Mouse (Mus musculus) adrenal gland, postnatal 14 days (tissue): ENCODE data around the gene Sertad2. TPM values are rescaled to one million over a fixed set of nuclear protein-coding genes. Genes with fewer than 3 reads are reported as not detected.

ENCODE experiments used
- DNase-seq: peaks from one replicate; pipeline ENCODE4 v3.0.0; 2021; ENCODE audit warnings: mixed read lengths
- long read RNA-seq, 2 experiments: library from polyadenylated mRNA; stranded (forward); transcript quantifications; one replicate each; pipeline ENCODE4 v2.0.0; 2021
- total RNA-seq: library from RNA; stranded (reverse); gene quantifications from 2 replicates; pipeline ENCODE4 v1.2.3, GENCODE M21; 2021

The Sertad2 gene
- 15.7 and 15.9 TPM in 2 replicates for total RNA-seq
- long read RNA-seq, experiment 1, full-length matches to known transcripts = 2 of 9 reads
- long read RNA-seq, experiment 1, partial matches to known transcripts = 0 of 9 reads
- long read RNA-seq, experiment 1, other reads (novel, unspliced or antisense) = 7 of 9 reads
- long read RNA-seq, experiment 2, full-length matches to known transcripts = 1 of 10 reads
- long read RNA-seq, experiment 2, partial matches to known transcripts = 0 of 10 reads
- long read RNA-seq, experiment 2, other reads (novel, unspliced or antisense) = 9 of 10 reads

- peak; percentile 99 for DNase-seq
These were observed at the start of gene Sertad2 for GRCm38 (mm10) chr11:20542739-20543452. Gene Sertad2, plus strand, starts transcription at chr11:20543253.

GRCm38 (mm10) chr11:20493922-20494626 is 49.0 kb upstream of the Sertad2 start:
- DNase-seq = no peak

GRCm38 (mm10) chr11:20500516-20500915 is 42.5 kb upstream of the Sertad2 start:
- no peak for DNase-seq

GRCm38 (mm10) chr11:20501160-20501955 is 41.7 kb upstream of the Sertad2 start:
- no peak for DNase-seq

DNA sequence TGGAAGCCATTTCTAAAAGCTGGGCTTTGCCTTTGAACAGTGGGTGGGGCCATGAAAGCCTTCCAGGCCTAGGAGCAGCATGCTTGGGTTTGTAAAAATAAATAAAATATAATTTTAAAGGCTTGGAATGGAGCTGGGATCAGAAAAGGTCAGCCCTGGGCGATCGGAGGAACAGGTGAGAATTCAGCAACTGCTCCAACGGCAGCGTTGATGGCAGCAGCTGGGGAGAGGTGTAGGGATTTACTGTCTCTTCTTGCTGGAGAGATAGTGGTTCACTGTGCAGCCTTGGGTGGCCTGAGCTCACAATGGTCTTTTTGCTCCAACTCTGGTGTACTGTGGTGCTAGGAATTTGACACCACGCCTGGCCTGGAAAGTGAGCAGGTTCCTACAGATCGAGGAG is 29.5 kb upstream of the Sertad2 start:
- no peak for DNase-seq

- DNase-seq = no peak
These were observed 28.3 kb upstream of the Sertad2 start for GRCm38 (mm10) chr11:20514757-20515156.

DNA sequence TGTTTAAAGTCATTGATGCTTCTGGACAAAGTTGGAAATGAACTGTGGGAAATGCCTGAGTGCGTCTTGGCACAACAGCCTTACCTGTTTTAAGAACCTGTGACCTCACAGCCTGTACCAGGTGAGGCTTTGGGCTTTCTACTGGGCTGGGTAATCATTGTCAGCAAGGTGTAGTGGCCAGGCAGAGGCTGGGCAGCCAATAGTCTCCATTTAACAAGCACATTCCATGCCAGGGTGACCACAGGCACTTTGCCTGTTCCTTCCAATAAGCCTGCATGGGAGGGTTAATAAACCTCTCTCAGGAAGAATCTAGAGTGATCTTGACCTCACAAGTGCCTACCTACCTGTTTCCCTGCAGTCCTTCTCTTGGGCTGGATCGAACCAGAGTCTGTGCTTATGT is 21.7 kb upstream of the Sertad2 start:
- DNase-seq = no peak

- DNase-seq = no peak
These were observed 20.3 kb upstream of the Sertad2 start for GRCm38 (mm10) chr11:20522750-20523149.

DNA sequence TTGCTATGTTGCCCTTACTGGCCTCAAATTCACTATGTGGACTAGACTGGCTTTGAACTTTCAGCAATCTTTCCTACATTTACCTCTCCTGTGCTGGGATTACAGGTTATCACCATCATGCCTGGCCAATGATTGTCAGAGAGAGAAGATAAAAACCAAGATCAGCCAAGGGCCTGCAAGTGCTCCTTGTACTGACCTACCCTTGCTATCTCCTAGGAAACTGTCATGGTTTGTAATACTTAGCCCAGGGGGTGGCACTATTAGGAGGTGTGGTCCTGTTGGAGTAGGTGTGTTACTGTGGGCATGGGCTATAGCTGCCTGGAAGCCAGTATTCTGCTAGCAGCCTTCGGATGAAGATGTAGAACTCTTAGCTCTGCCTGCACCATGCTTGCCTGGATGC is 18.6 kb upstream of the Sertad2 start:
- no peak for DNase-seq

DNA sequence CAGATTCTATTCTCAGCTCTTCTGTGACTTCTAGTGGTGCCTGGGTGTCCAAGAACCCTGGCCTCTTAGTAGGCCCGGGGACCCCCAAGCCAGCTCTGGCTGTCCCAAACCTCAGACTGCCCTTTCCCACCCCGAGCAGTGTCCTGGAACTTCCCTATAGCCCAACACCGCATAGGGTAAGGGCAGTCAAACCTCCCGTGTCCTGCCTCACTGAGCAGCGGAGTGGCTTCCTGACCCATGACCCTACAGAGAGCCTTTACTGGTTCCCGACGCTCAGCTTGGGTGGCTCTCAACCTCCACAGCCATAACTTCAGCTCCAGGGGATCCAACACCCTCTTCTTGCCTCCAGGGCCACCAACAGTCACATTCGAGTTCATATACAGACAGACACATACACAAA is 17.1 kb upstream of the Sertad2 start:
- DNase-seq = no peak

- DNase-seq = no peak
These were observed 15.2 kb upstream of the Sertad2 start for GRCm38 (mm10) chr11:20527901-20528300.

DNA sequence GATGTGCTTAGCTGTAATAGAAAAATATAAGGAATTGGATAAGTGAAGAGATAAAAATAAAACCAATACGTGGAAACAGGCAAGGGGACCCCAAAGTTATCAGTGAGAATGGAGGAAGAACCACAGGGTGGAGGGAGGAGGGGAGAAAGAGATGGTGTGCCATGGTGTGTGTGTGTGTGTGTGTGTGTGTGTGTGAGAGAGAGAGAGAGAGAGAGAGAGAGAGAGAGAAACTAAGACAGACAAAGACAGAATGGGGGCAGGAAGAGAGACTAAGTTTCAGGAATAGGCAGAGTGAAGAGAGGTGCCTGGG is 11.4 kb upstream of the Sertad2 start:
- peak; percentile 26 for DNase-seq

DNA sequence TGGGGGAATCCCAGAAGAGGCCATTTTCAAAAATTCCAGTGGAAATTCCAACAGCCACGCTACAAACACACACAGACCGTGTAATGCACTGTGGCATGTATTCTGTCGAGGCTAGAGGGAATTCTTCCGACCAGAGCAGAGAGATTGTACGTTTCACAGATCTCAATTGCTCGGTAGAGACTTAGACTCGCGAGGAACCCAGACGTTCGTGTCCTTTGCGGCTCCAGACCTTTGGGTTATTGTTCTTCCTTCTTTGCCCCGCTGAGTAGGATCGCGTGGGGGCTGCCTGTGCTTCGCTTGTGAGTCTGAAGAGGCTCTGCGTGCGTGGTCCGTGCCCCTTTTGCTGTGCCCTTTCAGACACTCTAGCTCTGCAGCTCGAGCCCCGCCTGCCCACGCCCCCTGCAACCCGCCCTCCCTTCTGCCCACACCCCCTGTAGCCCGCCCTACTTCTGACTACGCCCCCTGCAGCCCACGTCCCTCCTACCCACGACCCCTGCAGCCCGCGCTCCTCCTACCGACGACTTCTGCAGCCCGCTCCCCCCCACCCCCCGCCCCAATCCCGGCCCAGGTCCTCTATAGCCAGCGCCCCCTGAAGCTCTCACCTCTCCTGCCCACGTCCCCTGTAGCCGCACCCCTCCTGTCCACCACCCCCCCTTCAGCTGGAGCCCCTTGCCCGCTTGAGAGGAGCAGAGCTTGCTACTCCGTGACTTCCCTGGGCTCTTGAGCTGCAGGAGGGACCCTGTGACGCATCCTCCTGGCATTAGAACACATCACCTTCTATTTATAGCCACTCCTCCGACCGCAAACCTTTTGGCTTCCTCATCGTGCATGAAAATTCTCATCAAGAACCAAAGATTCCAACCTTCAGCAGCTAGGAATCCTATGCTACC is 10.8 kb upstream of the Sertad2 start:
- peak; percentile 73 for DNase-seq

DNA sequence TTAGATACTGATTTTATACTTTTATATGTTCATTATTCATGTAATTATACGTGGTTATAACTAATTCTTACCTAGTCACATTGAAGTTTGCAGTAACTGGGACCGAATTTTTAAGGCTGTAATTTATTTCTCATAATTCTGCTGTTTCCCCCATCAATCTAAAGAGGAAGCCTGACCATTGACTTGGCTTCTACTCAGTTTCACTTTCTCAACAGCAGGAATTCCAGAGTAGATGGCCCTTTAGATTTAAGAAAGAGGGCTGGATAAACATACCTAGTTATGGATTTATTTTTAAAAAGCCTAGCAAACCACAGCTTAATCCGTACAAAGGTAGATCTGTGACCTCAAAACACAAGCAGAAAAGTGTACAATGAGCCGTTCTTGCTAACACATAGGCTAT is 9.8 kb upstream of the Sertad2 start:
- DNase-seq = no peak

DNA sequence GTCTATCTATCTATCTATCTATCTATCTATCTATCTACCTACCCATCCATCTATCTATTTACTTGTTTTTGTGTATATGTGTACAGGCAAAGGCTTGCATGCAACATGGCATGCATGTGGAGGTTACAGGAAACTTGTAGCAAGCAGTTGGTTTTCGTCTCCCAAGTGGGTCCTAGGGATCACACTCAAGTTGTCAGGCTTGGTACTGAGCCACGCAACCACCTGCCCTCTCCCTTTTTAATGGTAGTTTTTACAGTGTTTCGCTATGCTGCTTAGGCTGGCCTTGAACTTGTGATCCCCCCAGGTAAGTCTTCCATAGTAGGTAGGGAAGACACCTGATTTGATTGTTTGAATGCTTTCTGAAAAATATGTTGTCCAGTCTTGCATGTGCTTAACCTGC is 5.8 kb upstream of the Sertad2 start:
- DNase-seq = no peak

GRCm38 (mm10) chr11:20538496-20538895 is 4.6 kb upstream of the Sertad2 start:
- DNase-seq = no peak

DNA sequence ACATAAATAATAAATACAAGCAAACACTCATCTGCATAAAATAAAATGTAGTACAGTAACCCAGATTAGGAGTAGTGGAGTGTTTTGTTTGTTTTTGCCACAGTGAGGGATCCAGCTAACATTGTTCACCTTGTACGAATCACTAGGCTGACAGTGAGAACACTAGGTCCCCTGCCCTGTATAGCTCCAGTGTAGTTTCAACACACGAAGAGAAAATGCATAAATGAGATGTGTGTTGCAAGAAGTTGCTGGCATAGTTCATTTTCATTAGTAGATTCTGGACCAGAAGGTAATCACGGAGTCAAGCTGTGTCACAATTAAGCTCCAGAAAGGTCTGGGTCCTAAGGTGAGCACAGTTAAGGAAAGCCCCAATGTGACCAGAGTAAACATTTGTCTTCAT is 1.8 kb upstream of the Sertad2 start:
- no peak for DNase-seq

GRCm38 (mm10) chr11:20541995-20542637 is 937 bp upstream of the Sertad2 start:
- DNase-seq = no peak

DNA sequence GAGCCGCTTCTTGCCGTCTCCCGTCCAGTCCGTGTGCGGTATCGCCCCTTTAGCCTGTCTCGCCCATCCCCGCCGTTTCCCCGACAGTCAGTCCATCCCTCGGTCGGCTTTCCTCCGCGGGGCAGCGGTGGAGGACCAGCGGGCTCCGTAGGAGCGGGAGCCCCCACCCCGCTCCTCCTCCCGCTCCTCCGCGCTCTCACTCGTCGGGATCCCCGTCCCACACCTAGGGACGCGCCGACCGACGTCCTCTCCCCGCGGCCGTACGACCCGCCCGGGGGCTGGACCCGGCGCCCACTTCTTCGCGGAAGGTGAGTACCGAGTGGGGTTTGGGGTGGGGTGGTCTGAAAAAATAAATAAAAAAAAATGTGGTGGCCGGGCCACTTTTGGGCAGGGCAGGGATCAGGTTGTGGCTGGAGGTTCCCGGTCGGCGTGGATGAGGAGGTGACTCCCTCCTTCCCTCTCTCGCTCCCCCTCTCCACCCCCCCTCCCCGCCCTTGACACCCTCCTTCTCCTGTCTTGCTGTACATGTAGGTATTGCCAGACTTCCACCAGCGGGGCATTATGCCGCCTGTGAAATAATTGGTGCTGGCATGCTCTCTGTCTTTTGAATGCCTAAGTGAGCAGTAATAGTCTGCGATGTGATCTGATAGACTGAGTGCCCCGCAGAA is 534 bp downstream of the Sertad2 start:
- DNase-seq = peak; percentile 62

DNA sequence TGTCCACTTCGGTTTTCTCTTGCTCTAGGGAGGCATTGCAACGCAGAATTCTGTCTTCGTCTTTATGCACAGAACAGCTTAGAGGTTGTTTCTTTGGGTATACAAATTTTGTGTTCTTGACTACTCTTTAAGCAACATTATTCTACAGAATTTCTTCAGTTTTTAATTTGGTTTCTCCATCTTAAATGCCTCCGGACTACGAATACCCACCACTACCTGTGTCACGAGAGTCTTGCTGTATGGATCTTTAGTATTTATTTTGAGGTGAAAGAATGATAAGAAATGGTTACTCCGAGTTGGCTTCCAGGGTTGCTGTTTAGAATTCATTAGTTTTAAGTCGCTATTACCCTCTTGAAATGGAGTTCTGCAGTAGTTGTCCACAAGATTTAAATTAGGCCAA is 1.3 kb downstream of the Sertad2 start:
- no peak for DNase-seq
